In genomic region chr7:68227021-68227420, GRCm38 (mm10) we compare ENCODE assay signal across 20 mouse cellular contexts. TPM values are rescaled to one million over a fixed set of nuclear protein-coding genes. Genes with fewer than 3 reads are reported as not detected.
"Had no signal": no experiment of that assay in that cellular context is flagged by ENCODE, and none has a peak within 500 bp of the region (broad histone marks: within the 10 kb centered on the region; RNA-seq: fewer than 3 reads in every experiment).

No protein-coding gene starts in this region.

- H3K9me3 ChIP-seq: kidney, embryonic 15.5 days; limb, embryonic 15.5 days; liver, embryonic 12.5 days; megakaryocyte, embryonic 14.5 days; midbrain, embryonic 15.5 days; neural tube, embryonic 12.5 days had no signal

- ATAC-seq: liver, embryonic 12.5 days; midbrain, embryonic 15.5 days had no signal

- DNase-seq: kidney, postnatal 14 days; lung, embryonic 14.5 days; lung, postnatal 10 days; lung, postnatal 4 days; right cerebral cortex, postnatal 25 days; thymus, postnatal 14 days had no signal

- H3K27me3 ChIP-seq: kidney, embryonic 15.5 days; limb, embryonic 15.5 days; liver, embryonic 12.5 days; megakaryocyte, embryonic 14.5 days; midbrain, embryonic 15.5 days; neural tube, embryonic 12.5 days had no signal

- H3K4me2 ChIP-seq: kidney, embryonic 15.5 days; limb, embryonic 15.5 days; liver, embryonic 12.5 days; lung, embryonic 14.5 days; midbrain, embryonic 11.5 days; midbrain, embryonic 15.5 days; neural tube, embryonic 12.5 days had no signal

- H3K4me1 ChIP-seq: liver, embryonic 12.5 days had no signal

- H3K9ac ChIP-seq: kidney, embryonic 15.5 days; limb, embryonic 15.5 days; liver, embryonic 12.5 days; lung, embryonic 14.5 days; midbrain, embryonic 15.5 days; neural tube, embryonic 12.5 days had no signal

- H3K4me3 ChIP-seq: kidney, embryonic 15.5 days; limb, embryonic 15.5 days; liver, embryonic 12.5 days; megakaryocyte, embryonic 14.5 days; midbrain, embryonic 15.5 days; neural tube, embryonic 12.5 days had no signal

- H3K27ac ChIP-seq: kidney, embryonic 15.5 days; limb, embryonic 15.5 days; liver, embryonic 12.5 days; midbrain, embryonic 15.5 days; neural tube, embryonic 12.5 days had no signal

RNA-seq across cellular contexts. Expression of gene Pgpep1l, which starts 37.0 kb away (rescaled TPM):
- total RNA-seq: monocyte, adult 5-6 weeks; neutrophil, adult 5-6 weeks had no signal
- polyA plus RNA-seq: large intestine, adult 2 months; limb, embryonic 11.5 days; liver, embryonic 12.5 days; liver, embryonic 16.5 days; lung, embryonic 14.5 days; midbrain, embryonic 11.5 days; midbrain, embryonic 15.5 days; neural tube, embryonic 12.5 days; small intestine, adult 2 months; stomach, embryonic 16.5 days had no signal

RNA-seq across cellular contexts. Expression of gene Fam169b, which starts 46.6 kb away (rescaled TPM):
- polyA plus RNA-seq: midbrain, embryonic 15.5 days had no signal
